Mouse (Mus musculus) c-Kit-negative CD71-positive TER-119-positive erythroid progenitor cells, embryonic 14.5 days (primary cell): ENCODE measurements around the gene Mettl1.
A peak's percentile ranks its signal among the peaks of the same experiment; 100 is the strongest.
"Not testable (repeated sequence)": the region's sequence is repeated elsewhere in the genome, so short reads cannot be mapped to it uniquely, and the experiment has no call there.

Experiments
- DNase-seq: peaks from one replicate; pipeline ENCODE4 v3.0.0-alpha.2; 2013; ENCODE audit warnings: low read depth, low spot score

Mettl1 gene

DNA sequence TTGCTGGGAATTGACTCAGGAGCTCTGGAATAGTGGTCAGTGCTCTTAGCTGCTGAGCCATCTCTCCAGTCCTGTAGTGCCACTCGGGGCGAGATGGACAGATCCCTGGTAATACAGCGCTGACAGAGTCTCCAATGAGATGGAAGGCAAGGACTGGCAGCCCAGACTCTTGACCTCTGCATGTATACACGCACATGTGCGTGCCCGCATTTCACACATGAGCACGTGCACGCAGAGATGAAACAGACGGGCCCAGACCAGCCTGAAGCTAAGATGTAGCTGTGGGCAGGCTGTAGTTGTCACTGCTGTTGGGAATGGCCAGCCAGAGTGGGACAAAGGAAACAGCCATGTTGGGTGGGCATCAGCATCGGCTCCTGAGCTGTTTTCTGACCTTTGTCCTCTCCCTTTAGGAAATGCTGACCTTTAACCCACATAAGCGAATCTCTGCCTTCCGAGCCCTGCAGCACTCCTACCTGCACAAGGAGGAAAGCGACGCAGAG, 25.4 kb downstream of the Mettl1 start:
- DNase-seq, result no peak

- DNase-seq, result no peak
Measured at GRCm38 (mm10) chr10:127068360-127069038, 27.3 kb downstream of the Mettl1 start.

GRCm38 (mm10) chr10:127069281-127070189, 28.3 kb downstream of the Mettl1 start:
- no peak for DNase-seq

DNA sequence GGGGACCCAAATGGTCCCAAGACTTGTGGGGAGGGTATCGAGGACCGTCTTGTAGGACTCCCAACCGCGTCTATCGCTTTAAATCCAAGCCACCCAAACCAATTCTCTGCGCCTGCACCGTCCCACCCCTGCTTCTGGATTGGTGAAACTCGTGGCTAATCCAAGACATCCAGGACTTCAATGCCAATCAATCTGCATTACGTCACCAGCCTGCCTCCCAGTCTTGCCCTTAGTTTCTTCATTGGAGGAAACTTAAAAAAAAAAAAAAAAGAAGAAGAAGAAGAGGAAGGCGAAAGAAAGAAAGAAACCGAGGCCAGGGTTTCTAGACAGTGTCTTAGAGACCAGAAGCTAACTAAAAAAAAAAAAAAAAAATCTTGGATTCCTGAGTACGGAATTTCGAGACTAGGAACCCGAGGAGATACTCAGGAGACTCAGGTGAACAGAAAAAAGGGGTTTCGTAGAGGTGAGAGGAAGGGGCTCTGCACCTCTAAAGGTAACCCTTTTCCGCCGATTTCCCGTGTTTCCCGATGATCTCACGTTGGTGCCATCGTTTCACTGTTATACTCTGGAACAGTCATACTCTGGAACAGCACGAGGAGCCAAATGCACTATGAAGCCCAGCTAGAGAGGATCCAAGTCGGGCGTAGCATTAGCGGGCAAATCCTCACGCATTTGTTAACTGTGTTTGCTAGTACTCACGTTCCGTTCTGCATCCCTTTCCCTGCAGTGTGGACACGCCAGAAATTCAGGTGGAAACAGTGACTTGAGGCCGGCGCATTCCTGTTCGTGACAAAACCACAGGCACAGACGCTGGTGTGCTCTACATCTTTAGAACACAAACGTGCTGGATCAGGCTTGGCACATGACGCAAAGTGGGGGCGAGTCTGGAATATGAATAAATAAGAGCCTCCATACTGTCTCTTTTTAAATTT, 29.2 kb downstream of the Mettl1 start, which contains the start of gene Tspan31:
TSS of gene Tspan31 (minus strand) at position 75 of the 932 bp plus-strand sequence.
- DNase-seq, result peak; percentile 75

DNA sequence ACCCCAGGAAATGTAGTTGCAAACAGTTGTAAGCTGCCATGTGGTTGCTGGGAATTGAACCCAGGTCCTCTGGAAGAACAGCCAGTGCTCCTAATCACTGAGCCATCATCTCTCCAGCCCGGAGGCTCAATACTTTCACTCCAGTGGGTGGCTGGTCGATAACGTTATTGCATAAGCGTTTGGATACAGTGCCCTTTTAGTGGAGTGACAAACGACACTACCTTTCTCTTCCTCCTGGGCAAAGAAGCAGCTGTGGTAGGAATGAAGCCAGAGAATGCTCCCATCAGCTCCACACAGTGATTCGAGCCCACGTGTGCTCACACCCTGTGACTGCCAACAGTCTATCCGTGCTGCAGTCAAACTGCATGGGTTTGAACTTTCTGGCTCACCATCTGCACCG, 30.0 kb downstream of the Mettl1 start:
- DNase-seq, result no peak

DNA sequence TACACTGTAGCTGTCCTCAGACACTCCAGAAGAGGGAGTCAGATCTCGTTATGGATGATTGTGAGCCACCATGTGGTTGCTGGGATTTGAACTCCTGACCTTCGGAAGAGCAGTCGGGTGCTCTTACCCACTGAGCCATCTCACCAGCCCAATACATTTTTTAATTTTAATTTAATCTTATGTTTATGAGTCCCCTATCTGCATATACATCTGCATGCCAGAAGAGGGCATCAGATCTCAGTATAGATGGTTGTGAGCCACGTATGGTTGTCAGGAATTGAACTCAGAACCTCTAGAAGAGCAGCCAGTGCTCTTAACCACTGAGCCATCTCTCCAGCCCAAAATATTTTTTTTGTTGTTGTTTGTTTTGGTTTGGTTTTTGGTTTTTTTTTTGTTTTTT, 31.1 kb downstream of the Mettl1 start:
- DNase-seq, result not testable (repeated sequence)

GRCm38 (mm10) chr10:127072969-127073368, 31.8 kb downstream of the Mettl1 start:
- DNase-seq, result not testable (repeated sequence)

DNA sequence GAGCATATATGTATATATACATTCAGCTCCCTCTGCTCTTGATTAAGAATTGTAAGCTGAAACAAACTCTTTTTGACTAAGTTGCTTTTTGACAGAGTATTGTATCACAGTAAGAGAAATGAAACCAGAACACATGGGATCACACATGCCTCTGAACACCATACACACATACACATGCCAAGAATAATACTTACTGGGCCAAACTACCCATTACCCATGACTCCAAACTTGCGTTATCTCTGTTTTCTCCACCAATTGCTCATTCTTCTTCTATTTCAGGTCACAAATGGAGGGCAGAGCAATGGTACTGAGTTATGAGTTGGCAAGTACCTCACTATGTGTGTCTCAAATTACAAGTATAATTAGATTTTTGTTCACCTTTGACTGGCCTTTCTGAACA, 32.8 kb downstream of the Mettl1 start:
- no peak for DNase-seq

DNA sequence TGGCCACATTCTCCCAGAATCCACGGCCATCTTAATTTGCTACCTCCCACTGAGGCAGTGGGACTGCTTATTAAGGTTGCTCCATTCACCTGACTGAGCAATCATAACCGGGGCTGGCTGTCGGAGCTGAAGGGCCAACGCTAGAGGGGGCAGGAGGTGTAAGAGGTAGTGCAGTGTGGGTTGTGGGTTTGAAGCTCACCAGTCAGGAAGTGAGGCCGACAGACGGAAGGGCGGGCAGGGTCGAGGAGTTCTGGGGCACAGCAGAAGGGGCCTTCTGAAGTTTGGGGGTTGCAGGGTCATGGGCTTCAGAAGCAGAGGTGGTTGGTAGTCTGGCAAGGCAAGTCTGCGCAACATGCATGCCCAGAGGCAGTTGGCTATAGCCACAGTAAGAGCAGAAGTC, 33.9 kb downstream of the Mettl1 start, which contains the start of gene Agap2:
TSS of gene Agap2 (plus strand) at position 205 of the 400 bp plus-strand sequence.
- DNase-seq, result no peak

DNA sequence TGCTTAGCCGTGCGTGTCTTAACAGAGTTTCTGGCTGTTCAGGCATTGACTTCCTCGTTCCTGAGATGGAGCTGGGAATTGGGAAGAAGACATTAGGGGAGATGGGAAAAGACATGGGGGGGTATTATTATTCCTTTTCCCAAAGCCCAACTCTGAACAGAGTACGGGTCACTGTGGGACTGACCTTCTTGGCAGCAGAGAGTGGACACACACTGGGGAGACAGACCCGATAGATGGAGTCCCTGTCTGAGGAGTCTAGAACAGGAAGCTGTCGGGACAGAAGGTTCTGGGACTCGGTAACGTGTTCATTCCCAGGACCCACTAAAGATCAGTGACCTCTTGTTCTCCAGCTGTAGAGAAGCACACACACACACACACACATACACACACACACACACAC, 34.4 kb downstream of the Mettl1 start:
- DNase-seq, result no peak

GRCm38 (mm10) chr10:127076082-127076481, 34.9 kb downstream of the Mettl1 start:
- no peak for DNase-seq

DNA sequence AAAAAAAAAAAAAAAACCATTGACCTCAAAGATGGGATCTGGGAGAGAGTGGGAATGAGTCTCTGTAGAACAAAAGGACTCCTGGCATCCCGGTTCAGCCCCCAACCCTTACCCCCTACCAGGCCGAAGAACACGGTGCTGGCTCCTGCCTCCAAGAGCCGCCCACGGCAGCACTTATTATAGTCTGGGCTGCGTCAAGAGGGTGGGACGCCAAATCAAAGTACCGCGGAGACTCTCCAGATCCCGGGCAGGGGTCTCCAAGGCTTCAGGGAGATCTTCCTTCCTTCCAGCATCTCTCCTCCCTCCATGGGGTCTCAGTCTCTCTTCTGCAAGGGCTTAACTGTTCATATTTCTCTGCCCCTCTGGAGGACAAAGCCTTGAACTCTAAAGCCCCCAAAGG, 36.3 kb downstream of the Mettl1 start:
- DNase-seq, result no peak

DNA sequence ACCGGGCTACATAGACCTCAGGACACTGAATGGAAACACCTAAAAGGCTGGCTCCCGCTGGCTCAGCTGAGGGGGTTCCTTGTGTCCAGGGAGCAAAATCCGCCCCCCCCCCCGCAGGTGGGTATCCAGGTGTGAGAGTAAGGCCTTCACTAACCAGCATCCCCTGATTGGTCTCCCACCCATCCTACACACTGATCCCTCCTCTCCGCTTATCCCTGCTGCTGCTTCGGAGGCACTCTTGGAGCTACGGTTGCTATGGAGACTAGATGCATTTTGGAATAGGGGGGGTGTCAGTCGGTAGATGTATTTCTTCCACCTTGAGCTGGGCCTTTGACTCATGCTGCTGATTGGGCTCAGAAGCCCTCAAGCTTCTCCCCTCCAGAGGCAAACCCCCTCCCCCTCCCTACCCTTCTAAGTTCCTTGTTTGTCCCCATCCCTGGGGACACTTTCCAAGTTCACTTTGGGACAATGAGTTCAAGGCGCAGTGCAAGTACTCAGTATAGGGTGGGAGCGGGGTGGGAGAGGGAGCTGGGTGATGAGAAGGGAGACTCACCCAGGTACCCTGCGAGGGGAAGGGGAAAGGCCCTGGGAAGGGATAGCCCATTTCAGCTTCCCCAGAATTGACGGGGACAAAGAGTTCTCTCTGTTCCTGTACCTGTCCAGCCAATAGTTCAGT, 36.9 kb downstream of the Mettl1 start:
- no peak for DNase-seq

DNA sequence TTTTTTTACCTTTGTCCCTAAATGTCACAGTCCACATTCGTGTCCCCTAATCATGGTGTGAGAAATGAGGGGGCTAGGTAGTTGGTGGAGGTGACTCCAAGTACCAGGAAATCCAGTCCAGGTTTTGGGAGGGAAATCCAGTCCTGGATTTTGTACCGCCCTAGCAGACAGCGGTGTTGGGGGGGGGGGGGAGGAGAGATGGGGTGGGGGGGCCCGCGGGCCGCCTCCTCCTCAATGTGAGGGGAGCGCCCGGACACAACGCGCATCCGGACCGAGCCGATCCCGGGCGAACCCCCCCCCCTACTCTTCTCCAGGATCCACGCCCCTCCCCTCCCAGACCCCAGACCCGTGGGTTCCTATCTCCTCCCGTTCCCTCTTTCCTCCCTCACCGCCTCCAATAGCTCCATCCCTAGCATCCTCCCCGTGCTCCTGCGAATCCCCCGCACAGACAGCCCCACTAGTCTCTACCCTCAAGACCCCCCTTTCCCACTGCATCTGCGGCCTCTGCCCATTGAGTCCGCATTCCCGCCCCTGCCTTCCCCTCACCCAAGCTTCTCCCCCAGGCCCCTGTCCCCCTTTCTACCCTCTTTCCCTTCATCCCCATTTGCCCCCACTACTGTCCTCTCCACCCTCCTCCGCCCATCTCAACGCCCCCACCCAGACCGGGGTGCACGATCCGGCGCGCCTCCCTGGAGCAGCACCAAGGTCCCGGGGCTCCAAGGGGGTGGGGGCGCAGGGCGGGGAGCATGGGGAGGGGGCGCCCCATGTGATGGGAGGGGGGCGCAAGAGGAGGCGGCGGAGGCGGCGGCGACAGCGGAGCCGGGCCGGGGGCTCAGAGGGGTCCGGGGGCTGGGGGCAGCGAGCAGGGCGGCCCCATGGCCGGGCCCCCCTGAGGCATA, 37.7 kb downstream of the Mettl1 start:
- no peak for DNase-seq

DNA sequence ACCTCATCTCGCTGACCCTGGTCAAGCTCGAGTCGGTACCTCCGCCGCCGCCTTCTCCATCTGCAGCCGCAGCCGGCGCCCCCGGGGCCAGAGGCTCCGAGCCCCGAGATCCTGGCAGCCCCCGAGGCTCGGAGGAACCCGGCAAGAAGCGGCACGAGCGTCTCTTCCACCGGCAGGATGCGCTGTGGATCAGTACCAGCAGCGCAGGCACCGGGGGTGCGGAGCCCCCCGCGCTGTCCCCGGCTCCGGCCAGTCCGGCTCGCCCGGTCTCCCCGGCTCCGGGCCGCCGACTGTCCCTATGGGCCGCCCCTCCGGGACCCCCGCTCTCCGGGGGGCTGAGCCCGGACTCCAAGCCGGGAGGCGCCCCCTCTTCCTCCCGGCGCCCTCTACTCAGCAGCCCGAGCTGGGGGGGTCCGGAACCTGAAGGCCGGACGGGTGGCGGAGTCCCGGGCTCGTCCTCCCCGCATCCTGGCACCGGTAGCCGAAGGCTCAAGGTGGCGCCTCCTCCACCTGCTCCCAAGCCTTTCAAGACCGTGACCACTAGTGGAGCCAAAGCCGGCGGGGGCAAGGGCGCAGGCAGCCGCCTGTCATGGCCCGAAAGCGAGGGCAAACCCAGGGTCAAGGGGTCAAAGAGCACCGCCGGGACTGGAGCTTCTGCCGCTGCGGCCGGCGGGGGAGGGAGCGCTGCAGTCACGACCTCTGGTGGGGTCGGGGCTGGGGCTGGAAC, 38.6 kb downstream of the Mettl1 start:
- DNase-seq, result no peak

GRCm38 (mm10) chr10:127080901-127081780, 39.9 kb downstream of the Mettl1 start:
- DNase-seq, result no peak

DNA sequence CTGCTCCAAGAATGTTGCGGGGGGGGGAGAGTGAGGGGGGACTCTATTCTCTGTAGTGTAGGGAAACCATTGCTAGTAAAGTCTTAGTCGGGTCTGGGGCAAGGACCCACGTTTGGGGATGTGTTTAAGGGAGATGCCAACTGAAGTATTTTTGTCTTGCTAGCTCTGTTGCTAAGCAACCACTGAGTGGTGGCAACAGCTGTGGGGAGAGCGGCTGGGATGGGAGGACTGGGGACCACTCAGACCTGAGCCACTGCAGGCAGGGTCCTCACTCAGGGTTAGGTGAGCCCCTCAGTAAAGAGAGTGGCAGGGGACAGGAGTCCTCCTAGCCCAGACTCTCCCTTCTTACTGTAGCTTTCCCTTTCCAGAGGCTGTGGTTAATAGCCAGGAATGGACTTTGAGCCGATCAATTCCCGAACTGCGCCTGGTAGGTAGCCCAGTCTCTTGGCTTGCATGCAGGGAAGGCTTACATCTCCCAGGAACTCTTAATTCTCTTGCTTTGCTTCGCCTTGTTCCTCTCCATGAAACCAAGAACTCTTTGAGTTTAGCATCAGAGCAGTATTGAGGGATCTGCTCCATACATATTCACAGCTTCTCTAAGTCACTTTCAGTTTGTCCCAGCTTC, 40.9 kb downstream of the Mettl1 start:
- no peak for DNase-seq
